Mouse (Mus musculus) heart, embryonic 16.5 days (tissue): ENCODE data around the gene 1810010D01Rik. TPM values are rescaled to one million over a fixed set of nuclear protein-coding genes. Genes with fewer than 3 reads are reported as not detected.

ENCODE experiments used
- ATAC-seq: fragments of 200-750 bp; cut with Nextera tagmentation; replicated peaks from 2 replicates; pipeline ENCODE4 v1.8.0; 2017; ENCODE audit warnings: moderate number of reproducible peaks; ENCODE audit not compliant: insufficient read depth, low FRiP score; ENCODE audit errors: extremely low read depth
- H3K27ac ChIP-seq: fragments of 300-500 bp; sonication (generic); 2 replicates; pipeline ENCODE4 v1.5.1; 2014; ENCODE audit warnings: mild to moderate bottlenecking, low read length, control low read depth, moderate library complexity
- H3K27me3 ChIP-seq: fragments of 300-500 bp; sonication (generic); 2 replicates; pipeline ENCODE4 v1.6.1; 2014; ENCODE audit warnings: low read length, mixed read lengths; ENCODE audit not compliant: control insufficient read depth, insufficient read depth
- H3K36me3 ChIP-seq: fragments of 300-500 bp; sonication (generic); 2 replicates; pipeline ENCODE4 v1.6.1; 2014; ENCODE audit not compliant: control insufficient read depth, insufficient read depth
- H3K4me1 ChIP-seq: fragments of 300-500 bp; sonication (generic); 2 replicates; pipeline ENCODE4 v1.6.1; 2014; ENCODE audit warnings: low read length, mixed read lengths; ENCODE audit not compliant: control insufficient read depth, insufficient read depth
- H3K4me2 ChIP-seq: fragments of 300-500 bp; sonication (generic); 2 replicates; pipeline ENCODE4 v1.6.1; 2014; ENCODE audit warnings: low read depth, mild to moderate bottlenecking, control low read depth, low read length
- H3K4me3 ChIP-seq: fragments of 300-500 bp; sonication (generic); 2 replicates; pipeline ENCODE4 v1.5.1; 2014; ENCODE audit warnings: mild to moderate bottlenecking, control low read depth, low read length
- H3K9ac ChIP-seq: fragments of 300-500 bp; sonication (generic); 2 replicates; pipeline ENCODE4 v1.6.1; 2014; ENCODE audit warnings: low read length, control low read depth
- H3K9me3 ChIP-seq: fragments of 300-500 bp; sonication (generic); replicated peaks from 2 replicates; pipeline ENCODE4 v1.6.1; 2016; ENCODE audit warnings: low read length; ENCODE audit not compliant: control insufficient read depth
- WGBS: fragments of 180-500 bp; shearing (Covaris S2); extraction: QIAGEN DNeasy Blood & Tissue Kit; methylation state at CpG from one replicate; pipeline ENCODE4 v1.1.7; 2014; 5-methylcytosine and 5-hydroxymethylcytosine counted together
- polyA plus RNA-seq: library from polyadenylated mRNA; unstranded; fragments of >200 nt; fragmentation: Nextera tagmentation; extraction: Ambion mirVana; gene quantifications from 2 replicates; pipeline ENCODE4 v1.2.1, GENCODE M21; 2015

The 1810010D01Rik gene
- polyA plus RNA-seq, 1 experiment from 2014 or later = not detected

DNA sequence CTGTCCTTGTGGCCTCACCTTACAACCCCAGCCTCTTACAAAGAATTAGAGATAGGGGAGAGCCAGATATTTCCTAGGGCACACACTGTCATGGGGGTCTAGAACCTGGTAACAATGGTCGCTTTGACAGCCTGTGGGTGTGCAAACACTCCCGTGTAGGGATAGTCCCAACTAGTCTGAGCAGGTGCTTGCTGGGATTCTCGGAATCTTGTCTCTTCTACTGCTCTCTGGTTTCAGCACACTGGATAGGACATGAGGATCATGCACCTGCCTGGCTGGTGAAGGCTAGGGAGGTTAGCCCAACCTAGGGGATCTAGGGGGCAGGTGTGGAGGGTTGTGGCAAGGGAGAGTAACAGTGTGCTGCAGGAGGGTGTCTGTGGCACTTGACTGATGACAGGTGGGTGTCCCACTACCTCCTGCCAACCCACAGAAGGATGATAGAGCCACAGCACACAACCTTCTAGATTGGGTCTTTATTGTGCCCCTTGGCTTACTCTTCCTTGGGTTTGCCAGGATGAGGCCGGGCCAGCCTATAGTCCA is 2.5 kb downstream of the 1810010D01Rik start:
- peaks cover 7% of the 10 kb centered on the region for H3K9me3 ChIP-seq
- H3K4me1 ChIP-seq = peaks cover 17% of the 10 kb centered on the region
- H3K27me3 ChIP-seq = no peaks in the 10 kb centered on the region
- H3K36me3 ChIP-seq = no peaks in the 10 kb centered on the region
- no peak for ATAC-seq
- H3K27ac ChIP-seq = peak overlapping the region; percentile 86
- no peak overlapping the region for H3K4me3 ChIP-seq
- peak overlapping the region; percentile 80 for H3K9ac ChIP-seq
- H3K4me2 ChIP-seq = no peak overlapping the region
- 82% methylated on average over 4 of the region's 4 CpGs for WGBS

DNA sequence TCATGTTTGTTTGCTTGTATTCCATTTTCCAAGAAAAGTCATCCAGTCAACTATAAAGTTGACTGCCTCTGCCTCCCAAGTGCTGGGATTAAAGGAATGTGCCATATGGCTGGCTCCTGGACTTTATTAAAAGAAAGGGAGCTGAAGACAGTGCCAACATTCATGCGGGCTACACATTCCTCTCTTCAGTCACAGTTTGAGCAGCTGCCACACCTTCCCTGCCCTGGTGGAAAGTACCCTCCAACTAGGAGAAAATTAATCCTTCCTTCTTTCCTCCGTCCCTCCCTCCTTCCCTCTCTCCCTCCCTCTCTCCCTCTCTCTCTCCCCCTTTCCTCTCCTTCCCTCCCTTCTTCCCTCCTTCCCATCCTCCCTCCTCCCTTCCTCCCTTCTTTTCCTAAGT is 8.2 kb downstream of the 1810010D01Rik start:
- Histone ChIP-seq H3K27me3 (no peaks in the 10 kb centered on the region), H3K4me1 (peaks cover 40% of the 10 kb centered on the region), H3K9ac (no peak overlapping the region), H3K4me2 (no peak overlapping the region), H3K4me3 (no peak overlapping the region), H3K9me3 (peaks cover 7% of the 10 kb centered on the region), H3K27ac (peak overlapping the region; percentile 94), H3K36me3 (no peaks in the 10 kb centered on the region)
- no peak for ATAC-seq
- WGBS = 32% methylated on average over 2 of the region's 2 CpGs

DNA sequence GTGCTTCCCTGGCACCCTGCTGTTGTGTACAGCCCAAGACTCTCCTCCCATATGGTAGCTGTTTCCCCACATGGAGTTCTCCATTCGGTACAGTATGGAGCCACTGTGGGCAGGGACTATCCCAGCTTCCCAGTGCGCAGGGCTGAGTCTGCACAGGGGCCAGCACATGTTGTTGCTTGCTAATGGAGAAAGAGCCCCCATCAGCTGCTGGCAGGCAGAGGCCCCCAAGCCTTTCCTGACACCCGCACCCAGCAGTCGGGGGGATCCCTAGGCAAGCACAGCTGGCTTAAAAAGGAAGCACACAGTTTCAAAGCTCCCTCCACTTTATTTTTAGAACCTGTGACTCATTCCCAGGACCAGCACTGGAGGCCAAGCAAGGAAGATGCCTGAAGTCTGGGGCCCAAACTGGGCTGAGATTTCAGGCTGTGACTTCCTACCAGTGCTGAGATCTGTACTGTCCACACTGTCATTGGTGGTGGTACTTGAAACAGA is 9.7 kb downstream of the 1810010D01Rik start:
- no peaks in the 10 kb centered on the region for H3K36me3 ChIP-seq
- no peak overlapping the region for H3K4me3 ChIP-seq
- peak overlapping the region; percentile 59 for H3K9ac ChIP-seq
- 14% methylated on average over 4 of the region's 4 CpGs for WGBS
- ATAC-seq = peak; percentile 78
- H3K4me1 ChIP-seq = peaks cover 50% of the 10 kb centered on the region
- H3K27ac ChIP-seq = peak overlapping the region; percentile 94
- H3K9me3 ChIP-seq = peaks cover 7% of the 10 kb centered on the region
- H3K27me3 ChIP-seq = no peaks in the 10 kb centered on the region
- peak overlapping the region; percentile 31; the same call in 1 of the 2 replicates for H3K4me2 ChIP-seq

DNA sequence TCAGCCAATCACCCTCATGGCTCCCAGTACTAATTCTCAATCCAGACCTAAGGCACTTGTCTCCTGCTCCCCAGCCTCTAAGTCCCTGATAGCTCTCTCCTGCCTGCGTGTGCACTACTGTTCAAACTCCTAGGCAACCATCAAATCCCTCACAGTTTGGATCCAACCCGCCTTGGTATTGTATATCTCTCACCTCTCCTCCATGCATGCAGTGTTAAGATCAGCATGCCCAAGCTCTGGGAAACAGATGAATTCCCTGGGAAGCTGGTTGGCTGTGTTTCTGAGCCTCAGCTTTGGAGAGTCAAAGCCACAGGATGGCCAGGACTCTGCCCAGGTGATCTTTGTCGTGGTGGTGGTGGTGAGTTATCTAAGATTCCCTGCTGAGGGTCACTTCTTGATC is 10.2 kb downstream of the 1810010D01Rik start:
- no peaks in the 10 kb centered on the region for H3K36me3 ChIP-seq
- H3K4me3 ChIP-seq = no peak overlapping the region
- peak overlapping the region; percentile 59 for H3K9ac ChIP-seq
- H3K4me2 ChIP-seq = no peak overlapping the region
- H3K27ac ChIP-seq = peak overlapping the region; percentile 94
- peaks cover 50% of the 10 kb centered on the region for H3K4me1 ChIP-seq
- ATAC-seq = no peak
- H3K27me3 ChIP-seq = no peaks in the 10 kb centered on the region
- 44% methylated on average over 3 of the region's 3 CpGs for WGBS
- H3K9me3 ChIP-seq = peaks cover 7% of the 10 kb centered on the region

DNA sequence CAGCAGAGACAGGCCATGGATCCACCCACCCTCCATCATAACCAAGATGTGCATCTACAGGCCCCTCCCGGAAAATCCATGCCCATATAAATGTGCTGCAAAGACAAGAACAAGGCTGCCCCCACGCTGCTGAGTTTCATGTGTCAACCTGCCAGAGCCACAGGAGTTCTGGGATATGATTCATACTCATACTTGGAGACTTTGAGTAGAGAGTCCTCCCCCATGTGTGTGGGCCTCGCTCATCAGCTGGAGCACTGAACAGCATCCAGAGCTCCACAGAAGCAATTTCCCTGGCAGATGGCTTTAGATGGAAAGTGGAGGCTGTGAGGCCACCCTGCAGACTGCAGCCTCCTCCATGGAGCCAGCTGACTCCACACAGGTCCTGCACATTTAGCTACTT is 10.9 kb downstream of the 1810010D01Rik start:
- H3K27ac ChIP-seq = peak overlapping the region; percentile 16; the same call in 1 of the 2 replicates
- no peaks in the 10 kb centered on the region for H3K36me3 ChIP-seq
- no peaks in the 10 kb centered on the region for H3K27me3 ChIP-seq
- H3K9me3 ChIP-seq = peaks cover 7% of the 10 kb centered on the region
- H3K4me2 ChIP-seq = no peak overlapping the region
- H3K9ac ChIP-seq = no peak overlapping the region
- WGBS = 66% methylated on average over 3 of the region's 3 CpGs
- ATAC-seq = no peak
- H3K4me1 ChIP-seq = peaks cover 50% of the 10 kb centered on the region
- H3K4me3 ChIP-seq = no peak overlapping the region

DNA sequence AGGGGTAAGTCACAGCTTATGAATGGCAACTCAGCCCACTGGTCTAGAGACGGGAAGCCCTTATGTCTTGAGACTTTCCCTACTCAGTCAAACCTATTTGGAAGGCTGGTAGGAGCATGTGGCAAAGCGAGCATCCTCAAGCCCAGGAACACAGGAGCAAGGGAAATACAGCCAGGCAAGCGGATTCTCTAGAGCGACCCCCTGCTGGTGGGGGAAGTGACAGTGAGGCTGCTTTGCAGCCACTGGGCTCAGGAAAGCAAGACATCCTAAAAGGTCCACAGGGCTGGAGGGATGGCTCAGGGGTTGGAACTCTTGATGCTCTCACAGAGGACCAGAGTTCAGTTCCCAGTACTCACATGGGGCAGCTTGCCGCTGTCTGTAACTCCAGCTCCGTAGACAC is 11.6 kb downstream of the 1810010D01Rik start:
- Histone ChIP-seq H3K27ac (no peak overlapping the region), H3K4me1 (peaks cover 50% of the 10 kb centered on the region), H3K9ac (no peak overlapping the region), H3K27me3 (no peaks in the 10 kb centered on the region), H3K4me3 (no peak overlapping the region), H3K9me3 (peaks cover 4% of the 10 kb centered on the region), H3K4me2 (no peak overlapping the region), H3K36me3 (no peaks in the 10 kb centered on the region)
- no peak for ATAC-seq
- 94% methylated on average over 6 of the region's 6 CpGs for WGBS

DNA sequence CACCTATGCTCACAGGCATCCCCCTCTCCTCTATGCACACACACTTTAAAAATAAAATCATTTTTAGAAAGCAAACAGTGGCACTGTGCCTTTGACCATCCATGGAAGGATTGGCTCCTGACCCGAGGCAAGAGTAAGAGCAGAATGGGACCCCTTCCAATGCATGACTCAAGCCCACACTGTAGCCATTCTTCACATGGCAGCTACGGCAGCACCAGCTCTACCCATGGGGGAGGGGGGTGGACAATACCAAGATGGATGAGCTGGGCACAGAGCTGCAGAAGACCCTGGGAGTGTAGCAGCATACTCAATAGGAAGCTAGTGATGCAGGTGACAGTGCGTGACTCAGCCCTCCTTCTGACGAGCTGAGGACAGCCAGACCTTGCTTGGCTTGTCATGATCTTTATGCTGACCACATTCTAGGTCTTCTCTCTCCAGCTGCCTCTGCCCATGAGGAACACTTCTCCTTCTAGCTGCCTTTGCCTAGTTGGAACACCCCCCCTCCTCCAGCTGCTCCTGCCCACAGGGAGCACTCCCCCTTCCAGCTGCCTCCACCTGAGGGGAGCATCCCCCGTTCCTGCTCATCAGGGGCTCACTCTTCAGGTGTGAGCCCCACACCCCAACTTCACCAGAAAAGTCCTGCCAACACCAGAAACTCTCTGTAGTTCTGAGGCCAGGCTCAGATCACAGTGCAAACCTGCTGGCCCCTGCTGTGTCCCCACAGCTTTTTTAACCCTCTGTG is 12.6 kb downstream of the 1810010D01Rik start:
- no peaks in the 10 kb centered on the region for H3K36me3 ChIP-seq
- no peaks in the 10 kb centered on the region for H3K27me3 ChIP-seq
- H3K4me1 ChIP-seq = peaks cover 50% of the 10 kb centered on the region
- no peak overlapping the region; the same call in 1 of the 2 replicates for H3K9ac ChIP-seq
- WGBS = 54% methylated on average over 5 of the region's 5 CpGs
- H3K9me3 ChIP-seq = no peaks in the 10 kb centered on the region
- no peak for ATAC-seq
- H3K4me2 ChIP-seq = no peak overlapping the region
- H3K4me3 ChIP-seq = no peak overlapping the region
- peak overlapping the region; percentile 68 for H3K27ac ChIP-seq

DNA sequence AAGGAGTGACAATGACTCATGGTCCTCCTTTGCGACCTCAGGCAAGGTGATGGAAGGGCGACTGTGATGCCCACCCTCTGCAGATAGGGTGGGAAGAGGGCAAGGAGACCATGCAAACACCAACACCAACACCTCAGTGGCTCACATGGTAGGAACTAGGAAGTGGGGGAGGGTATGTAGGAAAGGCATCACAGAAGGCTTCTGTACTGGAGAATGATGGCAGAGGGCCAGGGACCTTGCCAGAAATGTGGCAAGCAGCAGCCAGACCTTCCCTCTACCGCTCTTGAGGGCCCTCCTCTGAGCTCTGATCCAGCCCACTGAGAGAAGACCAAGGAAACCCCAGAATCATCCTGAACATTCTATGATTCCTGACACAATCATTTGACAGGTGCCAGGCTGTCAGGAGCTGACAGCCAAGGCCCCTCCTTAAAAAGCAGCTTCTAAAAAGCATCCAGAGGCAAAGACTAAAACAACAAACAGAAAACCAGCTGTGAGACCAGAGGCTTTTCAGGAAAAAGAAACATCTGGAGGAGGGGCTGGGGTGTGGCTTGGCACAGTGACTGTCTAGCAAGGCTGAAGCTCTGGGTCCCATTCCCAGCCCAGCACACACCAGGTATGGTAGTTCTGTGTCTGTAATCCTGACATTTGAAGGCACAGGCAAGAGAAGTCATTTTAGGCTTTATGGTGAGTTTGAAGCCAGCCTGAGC is 13.3 kb downstream of the 1810010D01Rik start:
- Histone ChIP-seq H3K9me3 (no peaks in the 10 kb centered on the region), H3K27ac (peak overlapping the region; percentile 68), H3K9ac (peak overlapping the region; percentile 49; the same call in 1 of the 2 replicates), H3K4me1 (peaks cover 50% of the 10 kb centered on the region), H3K27me3 (no peaks in the 10 kb centered on the region), H3K4me3 (no peak overlapping the region), H3K36me3 (no peaks in the 10 kb centered on the region), H3K4me2 (no peak overlapping the region; the same call in 1 of the 2 replicates)
- ATAC-seq = peak; percentile 50; the same call in 1 of the 2 replicates
- WGBS = 30% methylated on average over 3 of the region's 3 CpGs

DNA sequence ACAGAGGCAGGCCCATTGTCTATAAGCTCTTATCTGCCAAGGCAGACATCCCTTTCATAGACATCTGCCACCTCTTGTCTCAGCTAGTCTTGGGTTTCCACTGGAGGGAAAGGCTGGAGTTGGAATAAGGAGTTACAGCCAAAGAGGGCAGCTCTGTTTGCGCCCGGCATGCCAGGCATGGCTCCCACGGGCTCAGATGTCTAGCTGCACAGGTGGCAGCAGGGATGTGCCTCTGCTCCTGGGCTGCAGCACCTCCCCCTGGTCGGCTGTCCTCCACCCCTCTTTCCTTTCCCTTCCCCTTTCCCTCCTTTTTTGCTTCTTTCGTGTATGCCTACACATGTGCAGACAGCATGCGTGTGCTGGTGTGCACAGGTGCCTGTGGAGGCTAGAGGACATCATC is 15.1 kb downstream of the 1810010D01Rik start:
- H3K4me3 ChIP-seq = no peak overlapping the region
- peaks cover 34% of the 10 kb centered on the region for H3K4me1 ChIP-seq
- no peak overlapping the region for H3K9ac ChIP-seq
- H3K36me3 ChIP-seq = no peaks in the 10 kb centered on the region
- no peaks in the 10 kb centered on the region for H3K27me3 ChIP-seq
- H3K27ac ChIP-seq = no peak overlapping the region
- no peak overlapping the region for H3K4me2 ChIP-seq
- WGBS = 82% methylated on average over 6 of the region's 6 CpGs
- no peaks in the 10 kb centered on the region for H3K9me3 ChIP-seq
- ATAC-seq = no peak
